Mouse (Mus musculus) left cerebral cortex, adult 2 months (tissue): Measurements from ENCODE around the gene Hspe1. TPM values are rescaled to one million over a fixed set of nuclear protein-coding genes. Genes with fewer than 3 reads are reported as not detected.
"Not testable (repeated sequence)": the region's sequence is repeated elsewhere in the genome, so short reads cannot be mapped to it uniquely, and the experiment has no call there.

ENCODE experiments used
- DNase-seq, 2 experiments: peaks; one replicate each; pipeline ENCODE4 v3.0.0; 2021 to 2022; ENCODE audit warnings: low spot score in 2 of 2, mixed read lengths in 1 of 2; ENCODE audit errors: extremely low spot score in 1 of 2
- H3K27ac ChIP-seq: fragments of 200-600 bp; 2 replicates; pipeline ENCODE4 v1.8.1; 2022
- H3K4me3 ChIP-seq: fragments of 200-600 bp; 2 replicates; pipeline ENCODE4 v1.8.1; 2022
- CTCF ChIP-seq: fragments of 200-600 bp; IDR thresholded peaks from 2 replicates; pipeline ENCODE4 v1.8.1; 2022; ENCODE audit warnings: antibody characterized with exemption, mild to moderate bottlenecking, moderate library complexity
- intact Hi-C: fragments of 180-260 bp; cut with DNase I; formaldehyde crosslinking; loops from one replicate; pipeline ENCODE4 v1.15.1; 2025
- total RNA-seq, 2 experiments: library from RNA; stranded (reverse); gene quantifications; 2 replicates each; pipeline ENCODE4 v1.2.3; 2021

Hspe1 gene
- total RNA-seq, 2 experiments from 2014 or later, result 81.1 to 84.2 TPM

DNA sequence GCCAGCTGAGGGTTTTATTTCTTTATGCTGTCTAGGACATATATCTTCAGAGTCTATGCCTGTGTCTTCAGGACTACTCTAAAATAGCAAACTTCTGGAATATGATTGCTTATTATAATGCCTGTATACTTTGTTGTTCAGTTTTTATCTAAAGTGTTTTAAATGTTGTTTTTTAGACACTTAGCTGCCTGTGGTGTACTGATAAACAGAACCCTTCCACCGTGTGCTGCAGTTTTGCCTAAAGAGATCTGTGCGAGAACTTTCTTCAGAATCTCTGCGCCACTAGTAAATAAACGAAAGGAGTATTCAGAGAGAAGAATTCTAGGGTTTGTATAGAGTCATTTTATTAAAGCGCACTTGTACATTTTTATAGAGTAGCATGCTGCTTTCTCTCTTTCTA, 26.8 kb upstream of the Hspe1 start:
- H3K4me3 ChIP-seq, result no peak overlapping the region
- no peak for DNase-seq
- intact Hi-C loops, result no loop called here
- no peak for TF ChIP-seq CTCF
- H3K27ac ChIP-seq, result no peak overlapping the region

DNA sequence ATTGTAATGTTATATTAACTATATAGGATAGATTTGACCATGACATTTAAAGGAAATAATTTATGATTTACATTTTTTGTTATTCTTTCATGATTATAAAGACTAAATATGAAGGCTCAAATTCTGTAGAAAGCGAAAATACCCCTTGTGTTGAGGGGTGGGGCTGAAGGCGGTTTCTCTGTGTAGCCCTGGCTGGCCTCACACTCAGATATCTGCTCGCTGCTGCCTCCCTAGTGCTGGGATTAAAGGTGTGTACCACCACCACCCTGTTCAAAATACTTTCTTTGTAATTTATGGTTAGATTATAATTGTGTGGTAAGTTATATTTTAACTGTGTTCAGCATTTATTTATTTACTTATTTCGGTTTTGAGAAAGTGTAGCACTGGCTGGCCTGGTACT, 26.2 kb upstream of the Hspe1 start:
- Histone ChIP-seq H3K4me3 (no peak overlapping the region), H3K27ac (no peak overlapping the region)
- intact Hi-C loops, result no loop called here
- no peak for DNase-seq
- TF ChIP-seq CTCF, result no peak

DNA sequence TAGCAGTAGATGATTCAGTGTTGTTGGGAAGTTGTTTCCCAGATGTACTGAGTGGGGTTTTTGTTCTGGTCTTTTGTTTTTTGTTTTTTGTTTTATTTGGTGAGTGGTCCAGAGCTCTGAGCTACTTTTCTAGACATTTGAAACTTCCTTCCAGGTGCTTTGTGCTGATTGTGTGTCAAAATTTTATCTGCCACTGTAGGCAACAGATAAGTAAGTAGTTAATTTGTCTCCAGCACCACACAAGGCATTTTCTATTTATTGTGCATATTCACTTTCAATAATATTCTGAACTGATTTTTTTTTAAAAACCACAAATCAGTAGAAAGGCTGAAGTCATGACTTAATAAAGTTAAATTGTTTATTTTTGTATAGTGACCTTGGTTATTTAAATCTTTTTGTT, 15.6 kb upstream of the Hspe1 start:
- H3K4me3 ChIP-seq, intact Hi-C loops, H3K27ac ChIP-seq: not testable (repeated sequence)

DNA sequence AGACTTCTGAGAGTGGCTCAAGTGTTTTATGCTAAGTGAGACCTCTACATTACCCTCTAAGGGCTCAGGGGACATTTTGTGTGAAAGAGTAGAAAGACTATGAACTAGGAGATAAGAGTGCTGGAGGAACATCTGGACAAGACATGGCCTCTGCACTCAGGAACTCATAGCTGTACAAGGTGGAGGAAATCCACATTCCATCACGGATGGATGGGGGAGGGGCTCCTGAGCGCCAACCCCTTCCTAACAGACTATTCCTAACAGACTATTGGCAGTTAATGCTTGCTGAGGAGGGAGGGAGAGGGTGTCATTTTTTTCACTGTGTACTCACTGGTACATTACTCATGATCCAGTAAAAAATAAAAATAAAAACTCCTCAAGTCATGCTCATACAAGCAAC, 13.2 kb upstream of the Hspe1 start:
- Histone ChIP-seq H3K27ac (no peak overlapping the region), H3K4me3 (no peak overlapping the region)
- TF ChIP-seq CTCF, result no peak
- intact Hi-C loops, result no loop called here
- DNase-seq, result no peak

More for the DNA sequence above, 15.6 kb upstream of the Hspe1 start:
- DNase-seq, result not testable (repeated sequence)

DNA sequence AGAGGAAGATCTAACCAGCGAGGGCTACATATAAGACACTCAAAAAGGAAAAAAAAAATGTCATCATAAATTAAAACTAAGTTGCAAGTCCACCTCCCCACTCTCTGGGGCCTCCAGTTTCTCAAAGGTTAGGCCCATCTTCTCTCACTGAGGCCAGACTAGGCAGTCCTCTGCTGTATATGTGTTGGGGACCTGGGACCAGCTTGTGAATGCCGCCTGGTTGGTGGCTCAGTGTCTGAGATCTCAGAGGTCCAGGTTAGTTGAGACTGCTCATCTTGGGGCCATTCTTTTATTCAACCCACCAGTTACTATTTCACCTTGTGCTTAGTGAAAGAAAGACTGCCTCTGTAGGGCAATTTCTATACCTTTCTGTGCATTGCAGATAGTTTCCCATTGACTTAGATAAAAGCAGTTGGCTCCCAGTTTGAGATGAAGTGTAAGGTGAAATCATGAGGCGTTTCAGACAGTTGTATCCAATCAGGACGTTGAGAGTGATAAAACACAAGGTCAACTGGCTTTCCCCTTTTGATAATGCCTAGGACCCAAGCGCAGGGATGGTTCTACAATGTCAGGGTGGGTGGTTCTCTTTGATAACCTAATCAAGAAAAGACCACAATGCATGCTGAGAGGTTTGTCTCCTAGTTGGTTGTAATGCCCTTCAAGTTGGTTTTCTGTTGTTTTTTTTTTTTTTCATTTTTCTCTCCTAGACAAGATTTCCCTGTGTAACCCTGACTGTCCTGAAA, 12.1 kb upstream of the Hspe1 start:
- DNase-seq, result no peak
- H3K4me3 ChIP-seq, result no peak overlapping the region
- H3K27ac ChIP-seq, result no peak overlapping the region
- intact Hi-C loops, result no loop called here
- no peak for TF ChIP-seq CTCF

DNA sequence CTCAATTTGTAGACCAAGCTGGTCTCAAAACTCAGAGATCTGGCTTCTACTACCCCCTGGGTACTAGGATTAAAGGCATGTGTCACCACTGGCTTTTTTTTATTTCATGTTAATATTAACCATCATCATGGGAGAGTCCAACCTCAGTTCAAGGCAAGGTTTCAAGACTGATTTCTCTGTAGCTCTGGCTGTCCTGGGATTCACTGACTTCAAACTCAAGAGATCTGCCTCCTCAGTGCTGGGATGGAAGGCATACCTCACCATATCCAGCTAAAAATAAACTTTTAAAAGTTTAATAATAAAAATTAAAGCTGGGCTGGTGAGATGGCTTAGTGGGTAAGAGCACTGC, 11.6 kb upstream of the Hspe1 start:
- no peak for TF ChIP-seq CTCF
- Histone ChIP-seq H3K4me3 (no peak overlapping the region), H3K27ac (no peak overlapping the region)
- intact Hi-C loops, result no loop called here
- DNase-seq, result no peak

DNA sequence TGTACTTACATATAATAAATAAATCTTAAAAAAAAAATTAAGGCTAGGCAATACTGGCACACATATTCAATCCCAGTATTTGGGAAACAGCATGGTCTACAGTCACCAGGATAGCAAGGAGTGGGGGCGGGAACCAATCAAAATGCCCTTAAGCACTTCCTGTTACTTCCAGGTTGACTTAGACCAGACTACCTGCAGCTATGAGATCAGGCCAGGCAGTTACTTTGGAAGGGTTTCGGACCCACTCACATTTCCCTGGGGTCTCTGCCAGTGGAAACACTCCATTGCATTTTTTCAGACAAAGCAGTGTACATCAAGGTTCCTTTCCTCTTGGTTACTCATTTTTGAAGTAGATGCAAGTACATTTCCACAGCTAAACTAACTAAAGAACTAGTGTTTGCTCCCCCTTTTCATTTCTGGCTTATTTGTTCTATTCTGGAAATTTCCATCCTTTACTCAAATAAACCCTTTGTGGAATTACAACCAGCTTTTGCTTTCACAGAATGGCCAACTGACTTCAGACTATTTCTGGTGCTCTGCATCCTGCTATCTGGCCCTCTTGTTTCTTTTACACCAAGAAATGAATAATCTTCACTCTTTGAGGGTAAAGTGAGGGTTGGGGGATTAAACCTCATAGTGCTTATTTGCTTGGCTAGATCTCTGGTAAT, 10.9 kb upstream of the Hspe1 start:
- intact Hi-C loops, result no loop called here
- no peak for TF ChIP-seq CTCF
- H3K4me3 ChIP-seq, result no peak overlapping the region
- DNase-seq, result no peak
- no peak overlapping the region for H3K27ac ChIP-seq

DNA sequence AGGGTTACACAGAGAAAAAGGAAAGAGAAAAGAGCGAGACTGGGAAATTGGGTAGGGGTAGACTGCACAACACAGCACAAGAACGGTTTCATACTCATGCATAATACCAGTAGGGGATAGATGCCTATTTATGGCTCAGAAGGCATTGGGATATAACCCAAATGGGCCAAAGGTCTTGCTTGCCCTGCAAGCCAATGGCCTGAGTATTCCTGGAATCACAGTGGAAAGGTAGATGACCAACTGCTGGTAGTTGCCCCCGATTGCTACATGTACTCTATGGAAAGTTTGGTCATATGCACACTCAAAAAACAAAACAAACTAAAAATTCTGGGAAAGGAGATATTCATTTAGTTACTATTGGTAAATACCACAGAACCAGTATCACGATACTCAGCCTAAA, 8.3 kb upstream of the Hspe1 start:
- H3K27ac ChIP-seq, result no peak overlapping the region
- intact Hi-C loops, result loop anchor here (10.0 kb wide), 1 partner anchor 305 kb away; no protein-coding TSS in a partner anchor
- H3K4me3 ChIP-seq, result no peak overlapping the region
- DNase-seq, result no peak
- no peak for TF ChIP-seq CTCF

DNA sequence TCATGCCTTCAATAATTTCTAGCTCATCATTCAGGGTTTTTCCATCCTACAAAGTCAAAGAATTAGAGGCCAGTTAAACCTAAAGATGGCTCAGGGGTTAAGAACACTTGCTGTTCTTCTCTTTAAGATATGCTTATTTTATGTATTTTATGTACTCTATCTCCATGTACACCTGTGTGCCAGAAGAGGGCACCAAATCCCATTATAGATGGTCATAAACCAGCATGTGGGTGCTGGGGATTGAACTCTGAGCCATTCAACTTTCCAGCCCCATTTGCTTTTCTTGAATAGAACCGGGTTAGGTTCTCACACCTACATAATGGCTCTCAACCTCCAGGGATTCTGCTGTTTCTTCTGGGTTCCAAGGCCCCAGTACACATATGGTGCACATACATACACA, 5.8 kb upstream of the Hspe1 start:
- DNase-seq, result no peak
- intact Hi-C loops, result loop anchor here (10.0 kb wide), 1 partner anchor 303 kb away; no protein-coding TSS in a partner anchor
- H3K27ac ChIP-seq, result no peak overlapping the region
- peak; percentile 44 for TF ChIP-seq CTCF
- H3K4me3 ChIP-seq, result no peak overlapping the region

DNA sequence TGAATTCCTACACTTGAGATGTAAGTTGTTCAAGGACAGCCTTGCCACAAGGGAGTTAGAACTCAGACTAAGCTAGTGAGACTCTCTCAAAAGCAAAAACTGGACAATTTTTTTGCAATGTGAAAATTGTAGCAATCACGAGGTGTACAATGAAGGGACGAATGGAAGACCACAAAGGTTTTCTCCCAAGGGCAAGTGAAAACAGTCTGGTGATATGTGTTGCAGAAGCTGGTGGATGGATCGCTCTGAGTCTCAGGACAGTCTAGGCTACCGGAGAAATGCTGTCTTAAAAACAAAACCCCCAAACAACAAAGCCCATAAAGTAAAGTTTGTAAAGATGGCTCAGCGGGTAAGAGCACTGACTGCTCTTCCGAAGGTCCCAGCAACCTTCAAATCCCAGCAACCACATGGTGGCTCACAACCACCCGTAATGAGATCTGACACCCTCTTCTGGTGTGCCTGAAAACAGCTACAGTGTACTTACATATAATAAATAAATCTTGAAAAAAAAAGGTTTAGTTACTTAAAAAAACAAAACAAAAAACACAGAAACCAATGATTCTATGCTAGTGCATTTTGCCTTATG, 2.1 kb upstream of the Hspe1 start:
- Histone ChIP-seq H3K4me3 (peak overlapping the region; percentile 63; the same call in 1 of the 2 replicates), H3K27ac (no peak overlapping the region)
- no peak for DNase-seq
- TF ChIP-seq CTCF, result peak; percentile 6
- intact Hi-C loops, result loop anchor here (2.0 to 10.0 kb wide), 3 partner anchors 33 to 299 kb away; partner anchors contain the start of genes Coq10b and Sf3b1

DNA sequence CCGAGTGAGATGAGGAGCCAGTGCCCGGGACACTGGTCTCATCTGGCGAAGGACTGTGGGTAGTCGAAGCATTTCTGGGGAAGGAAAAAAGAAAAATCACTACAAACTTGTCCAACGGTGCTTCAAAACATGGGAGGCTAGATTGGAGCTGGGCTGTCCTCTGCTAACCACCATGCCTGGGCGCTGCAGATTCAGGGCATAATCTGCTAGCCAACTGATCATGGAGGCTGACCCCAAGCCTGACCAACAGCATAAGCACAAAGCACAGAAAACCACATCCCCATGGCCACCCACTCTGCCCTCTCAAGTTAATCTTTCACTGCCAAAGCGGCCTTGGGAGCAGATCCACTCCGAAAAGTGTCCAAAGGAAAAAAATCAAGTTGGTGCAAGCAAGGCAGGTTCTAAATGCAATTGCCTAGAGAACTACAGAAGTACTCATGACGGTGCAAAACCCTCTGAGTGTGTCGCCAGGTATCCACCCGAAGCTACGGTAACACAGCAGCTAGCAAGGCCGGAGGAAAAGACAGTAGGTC, 998 bp upstream of the Hspe1 start:
- intact Hi-C loops, result loop anchor here (2.0 to 10.0 kb wide), 3 partner anchors 34 to 298 kb away; partner anchors contain the start of genes Coq10b and Sf3b1
- Histone ChIP-seq H3K27ac (peak overlapping the region; percentile 95), H3K4me3 (peak overlapping the region; percentile 63)
- peak in 1 of 2 experiments; percentile 14 for DNase-seq
- TF ChIP-seq CTCF, result no peak

DNA sequence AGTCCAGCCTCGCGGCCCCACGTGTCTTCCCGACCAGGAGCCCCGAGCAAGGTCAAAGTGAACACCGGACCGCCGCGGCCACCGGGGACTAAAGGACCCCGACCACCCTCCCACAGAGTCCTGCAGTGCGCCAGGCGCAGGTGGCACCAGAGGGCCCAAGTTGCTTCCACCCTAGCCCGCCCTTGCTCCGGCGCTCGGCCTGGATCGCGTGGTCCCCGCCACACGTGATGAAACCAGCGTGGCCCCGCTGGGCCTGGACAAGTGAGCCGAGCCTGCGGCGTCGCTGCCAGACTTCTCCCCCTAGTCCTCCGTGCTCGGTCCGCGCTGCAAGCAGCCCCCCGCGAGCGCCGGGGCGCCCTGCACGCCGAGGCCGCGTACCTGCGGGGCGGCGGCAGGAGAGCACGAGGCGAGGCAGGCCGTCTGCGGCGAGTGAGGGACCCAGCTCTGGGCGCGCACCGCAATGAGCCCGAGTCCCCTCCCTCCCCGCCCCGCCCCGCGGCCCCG, 479 bp upstream of the Hspe1 start:
- DNase-seq, result no peak
- intact Hi-C loops, result loop anchor here (2.0 to 10.0 kb wide), 3 partner anchors 35 to 297 kb away; partner anchors contain the start of genes Coq10b and Sf3b1
- no peak for TF ChIP-seq CTCF
- peak overlapping the region; percentile 63 for H3K4me3 ChIP-seq
- peak overlapping the region; percentile 95 for H3K27ac ChIP-seq
